Mouse (Mus musculus) stomach, embryonic 14.5 days (tissue): ENCODE measurements around the gene Otub2. TPM values are rescaled to one million over a fixed set of nuclear protein-coding genes. Genes with fewer than 3 reads are reported as not detected.
"Not testable (repeated sequence)": the region's sequence is repeated elsewhere in the genome, so short reads cannot be mapped to it uniquely, and the experiment has no call there.

ENCODE experiments used
- ATAC-seq: fragments of 200-750 bp; cut with Nextera tagmentation; 2 replicates; pipeline ENCODE4 v1.8.0; 2017; ENCODE audit warnings: low read depth, moderate TSS enrichment; ENCODE audit not compliant: insufficient number of reproducible peaks, insufficient read depth, low FRiP score
- H3K27ac ChIP-seq: fragments of 300-500 bp; sonication (generic); 2 replicates; pipeline ENCODE4 v1.5.1; 2014; ENCODE audit warnings: mild to moderate bottlenecking, low read length, moderate library complexity, mixed read lengths
- H3K27me3 ChIP-seq: fragments of 300-500 bp; sonication (generic); 2 replicates; pipeline ENCODE4 v1.6.1; 2014; ENCODE audit warnings: low read length, control low read depth, mixed read lengths; ENCODE audit not compliant: control insufficient read depth, insufficient read depth
- H3K36me3 ChIP-seq: fragments of 300-500 bp; sonication (generic); 2 replicates; pipeline ENCODE4 v1.6.1; 2014; ENCODE audit warnings: mild to moderate bottlenecking, control low read depth, low read length, moderate library complexity, mixed read lengths; ENCODE audit not compliant: control insufficient read depth, insufficient read depth
- H3K4me1 ChIP-seq: fragments of 300-500 bp; sonication (generic); 2 replicates; pipeline ENCODE4 v1.6.1; 2014; ENCODE audit warnings: low read length, control low read depth, mixed read lengths; ENCODE audit not compliant: control insufficient read depth, insufficient read depth
- H3K4me2 ChIP-seq: fragments of 300-500 bp; sonication (generic); replicated peaks from 2 replicates; pipeline ENCODE4 v1.6.1; 2014; ENCODE audit warnings: low read depth, low read length, control low read depth
- H3K4me3 ChIP-seq: fragments of 300-500 bp; sonication (generic); 2 replicates; pipeline ENCODE4 v1.5.1; 2014; ENCODE audit warnings: low read depth, low read length, control low read depth
- H3K9ac ChIP-seq: fragments of 300-500 bp; sonication (generic); replicated peaks from 2 replicates; pipeline ENCODE4 v1.6.1; 2014; ENCODE audit warnings: low read depth, mild to moderate bottlenecking, control low read depth, low read length, moderate library complexity, mixed read lengths
- H3K9me3 ChIP-seq: fragments of 300-500 bp; sonication (generic); 2 replicates; pipeline ENCODE4 v1.6.1; 2016; ENCODE audit warnings: low read depth, low read length, control low read depth; ENCODE audit not compliant: control insufficient read depth
- WGBS: fragments of 180-500 bp; shearing (Covaris S2); extraction: QIAGEN DNeasy Blood & Tissue Kit; methylation state at CpG from one replicate; pipeline ENCODE4 v1.1.7; 2014; 5-methylcytosine and 5-hydroxymethylcytosine counted together
- polyA plus RNA-seq: library from polyadenylated mRNA; unstranded; fragments of >200 nt; fragmentation: Nextera tagmentation; extraction: Ambion mirVana; gene quantifications from 2 replicates; pipeline ENCODE4 v1.2.1, GENCODE M21; 2014

Otub2 gene
- polyA plus RNA-seq, 1 experiment from 2014 or later: 7.2 TPM

DNA sequence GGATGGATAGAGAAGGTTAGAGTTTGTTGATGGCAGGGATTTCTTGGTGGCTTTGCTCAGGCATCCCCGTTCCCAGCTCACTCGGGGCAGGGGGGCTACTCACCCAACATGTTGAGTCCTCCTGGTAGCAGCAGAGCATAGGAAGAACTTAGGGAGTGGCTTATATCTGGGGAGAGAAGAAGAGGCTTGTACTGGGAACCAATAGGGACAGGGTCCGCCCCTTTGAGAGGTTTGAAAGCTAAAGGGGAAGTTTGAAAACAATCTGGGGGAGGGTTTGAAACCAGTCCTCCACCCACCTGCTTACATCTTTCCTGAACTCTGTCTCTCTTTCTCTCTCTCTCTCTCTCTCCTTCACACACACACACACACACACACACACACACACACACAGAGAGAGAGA lies 55.0 kb downstream of the Otub2 start, which contains the start of gene Ifi27l2a:
Gene Ifi27l2a, minus strand, starts transcription at position 157 of the 400 bp plus-strand sequence.
- Histone ChIP-seq H3K27ac (no peak within 1 kb of the TSS), H3K4me1 (no peaks in the 10 kb centered on the region), H3K4me3 (no peak within 1 kb of the TSS), H3K27me3 (no peaks in the 10 kb centered on the region), H3K36me3 (no peaks in the 10 kb centered on the region), H3K9me3 (no peaks in the 10 kb centered on the region), H3K4me2 (no peak within 1 kb of the TSS), H3K9ac (no peak within 1 kb of the TSS)
- ATAC-seq: no peak
- WGBS: 46% methylated on average over 3 of the region's 3 CpGs

DNA sequence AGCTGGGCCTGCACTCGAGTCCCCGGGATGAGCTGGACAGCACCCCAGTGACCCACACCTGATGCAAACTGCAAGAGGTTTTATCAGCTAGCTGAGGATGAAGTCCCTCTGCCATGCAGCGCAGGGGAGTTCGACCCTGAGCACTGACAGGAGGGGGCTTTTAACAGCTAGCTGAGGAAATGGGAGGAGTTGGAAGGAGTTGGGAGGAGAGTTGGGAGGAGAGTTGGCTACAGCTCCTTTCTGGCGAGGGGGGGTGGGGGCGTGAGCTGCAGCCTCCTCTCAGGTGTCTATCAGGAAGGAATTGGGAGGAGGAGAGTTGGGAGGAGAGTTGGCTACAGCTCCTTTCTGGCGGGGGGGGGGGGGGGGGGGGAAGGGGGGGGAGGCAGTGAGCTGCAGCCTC lies 55.8 kb downstream of the Otub2 start:
- WGBS: 23% methylated on average over 6 of the region's 7 CpGs
- not testable (repeated sequence) for H3K4me3 ChIP-seq, H3K9ac ChIP-seq, H3K27ac ChIP-seq, H3K36me3 ChIP-seq, H3K4me1 ChIP-seq, H3K27me3 ChIP-seq, ATAC-seq, H3K4me2 ChIP-seq, H3K9me3 ChIP-seq

DNA sequence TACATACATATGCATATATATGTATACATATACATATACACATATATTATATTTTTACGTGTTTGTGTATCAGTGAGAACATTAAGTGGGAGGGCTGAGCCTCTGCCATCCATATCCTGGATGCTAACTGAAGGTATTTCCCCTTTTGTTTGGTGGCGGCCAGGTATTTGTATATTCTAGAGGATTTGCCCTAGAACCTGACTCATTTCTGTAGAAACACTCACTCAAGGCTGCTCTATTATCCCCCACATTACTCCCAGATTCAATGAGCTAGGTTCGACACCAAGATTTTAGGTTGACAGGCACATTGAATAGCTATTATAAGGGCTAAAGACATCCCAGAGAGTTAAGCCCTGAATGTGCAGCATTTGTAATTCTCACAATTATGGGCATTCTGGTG lies 56.6 kb downstream of the Otub2 start:
- WGBS: 78% methylated on average over 3 of the region's 3 CpGs
- Histone ChIP-seq H3K4me2 (no peak overlapping the region), H3K4me3 (no peak overlapping the region), H3K4me1 (no peaks in the 10 kb centered on the region), H3K27me3 (no peaks in the 10 kb centered on the region), H3K9me3 (no peaks in the 10 kb centered on the region), H3K9ac (no peak overlapping the region), H3K27ac (no peak overlapping the region), H3K36me3 (no peaks in the 10 kb centered on the region)
- ATAC-seq: no peak

GRCm38 (mm10) chr12:103453361-103453760 lies 64.9 kb downstream of the Otub2 start:
- no peak for ATAC-seq
- Histone ChIP-seq H3K4me3 (no peak overlapping the region), H3K27ac (no peak overlapping the region), H3K4me2 (no peak overlapping the region), H3K9me3 (no peaks in the 10 kb centered on the region), H3K9ac (no peak overlapping the region), H3K36me3 (no peaks in the 10 kb centered on the region), H3K27me3 (no peaks in the 10 kb centered on the region), H3K4me1 (no peaks in the 10 kb centered on the region)

Other genes starting within 250 kb of the Otub2 start
- 3.4 and 3.5 TPM in 2 replicates for gene Prima1, start 146.5 kb upstream of the Otub2 start, polyA plus RNA-seq
- not detected in 2 replicates for gene Fam181a, start 77.7 kb upstream of the Otub2 start, polyA plus RNA-seq
- 22.0 and 22.3 TPM in 2 replicates for gene Asb2, start 32.7 kb upstream of the Otub2 start, polyA plus RNA-seq
- 0.25 and 0.87 TPM in 2 replicates for gene 9330161L09Rik, start 19.1 kb downstream of the Otub2 start, polyA plus RNA-seq
- 89.4 and 91.4 TPM in 2 replicates for gene Ddx24, start 37.1 kb downstream of the Otub2 start, polyA plus RNA-seq
- 46.6 and 55.7 TPM in 2 replicates for gene Ifi27, start 45.5 kb downstream of the Otub2 start, polyA plus RNA-seq
- 16.9 and 17.1 TPM in 2 replicates for gene Ifi27l2a, start 55.0 kb downstream of the Otub2 start, polyA plus RNA-seq
- 1.3 and 2.0 TPM in 2 replicates for gene Ifi27l2b, start 68.5 kb downstream of the Otub2 start, polyA plus RNA-seq
- 1.9 TPM in 2 replicates for gene Ppp4r4, start 143.6 kb downstream of the Otub2 start, polyA plus RNA-seq
- gene Serpina10, start 242.8 kb downstream of the Otub2 start, polyA plus RNA-seq: 0.12 and 0.18 TPM in 2 replicates